Mouse (Mus musculus) heart, adult 2 months (tissue): ENCODE data around the gene Wdr18. TPM values are rescaled to one million over a fixed set of nuclear protein-coding genes. Genes with fewer than 3 reads are reported as not detected.

Experiments used
- DNase-seq, 2 experiments: peaks; one replicate each; pipeline ENCODE4 v3.0.0; 2021
- H3K27ac ChIP-seq: fragments of 200-600 bp; 2 replicates; pipeline ENCODE4 v1.8.1; 2022
- H3K27me3 ChIP-seq: fragments of 200-500 bp; 2 replicates; pipeline ENCODE4 v1.6.1; 2012; ENCODE audit warnings: mild to moderate bottlenecking, low read length, inconsistent platforms, mixed read lengths; ENCODE audit not compliant: control insufficient read depth, insufficient read depth
- H3K36me3 ChIP-seq: fragments of 200-500 bp; 2 replicates; pipeline ENCODE4 v1.6.1; 2012; ENCODE audit warnings: low read length, inconsistent platforms; ENCODE audit not compliant: control insufficient read depth, insufficient read depth
- H3K4me1 ChIP-seq: fragments of 200-500 bp; 2 replicates; pipeline ENCODE4 v1.6.1; 2011; ENCODE audit warnings: low read length; ENCODE audit not compliant: control insufficient read depth, insufficient read depth
- H3K4me3 ChIP-seq: fragments of 200-600 bp; 2 replicates; pipeline ENCODE4 v1.8.1; 2022
- H3K79me2 ChIP-seq: fragments of 200-500 bp; replicated peaks from 2 replicates; pipeline ENCODE4 v1.6.1; 2012; ENCODE audit warnings: mild to moderate bottlenecking, inconsistent platforms, low read length, moderate library complexity, mixed read lengths; ENCODE audit not compliant: control insufficient read depth, insufficient read depth
- H3K9ac ChIP-seq: fragments of 200-500 bp; 2 replicates; pipeline ENCODE4 v1.6.1; 2012; ENCODE audit warnings: low read depth, mild to moderate bottlenecking, control low read depth, inconsistent platforms, low read length, mixed read lengths
- CTCF ChIP-seq: fragments of 200-600 bp; IDR thresholded peaks from 2 replicates; pipeline ENCODE4 v1.8.1; 2022; ENCODE audit warnings: antibody characterized with exemption, mild to moderate bottlenecking, moderate library complexity
- EP300 ChIP-seq: fragments of 200-500 bp; IDR thresholded peaks from 2 replicates; pipeline ENCODE4 v1.6.1; 2011; ENCODE audit warnings: low read depth, low read length, control low read depth; ENCODE audit not compliant: insufficient read depth
- POLR2A ChIP-seq: fragments of 200-500 bp; IDR thresholded peaks from 2 replicates; pipeline ENCODE4 v1.6.1; 2011; ENCODE audit warnings: mild to moderate bottlenecking, low read depth, low read length, control low read depth; ENCODE audit not compliant: insufficient read depth
- WGBS: fragments of 180-500 bp; shearing (Covaris S2); methylation state at CpG from one replicate; pipeline ENCODE4 v1.1.7; 2018; 5-methylcytosine and 5-hydroxymethylcytosine counted together
- intact Hi-C: fragments of 180-260 bp; cut with DNase I; formaldehyde crosslinking; loops from one replicate; pipeline ENCODE4 v1.15.1; 2025
- polyA plus RNA-seq: library from polyadenylated mRNA; depleted of rRNA; stranded (reverse); fragments of >200 nt; gene quantifications from 2 replicates; pipeline ENCODE4 v1.2.3, GENCODE M21; 2012
- total RNA-seq, 2 experiments: library from RNA; stranded (reverse); gene quantifications; 2 replicates each; pipeline ENCODE4 v1.2.3; 2021

Wdr18 gene
- total and polyA plus RNA-seq, 3 experiments: 27.8 to 32.2 (median 29.4) TPM

DNA sequence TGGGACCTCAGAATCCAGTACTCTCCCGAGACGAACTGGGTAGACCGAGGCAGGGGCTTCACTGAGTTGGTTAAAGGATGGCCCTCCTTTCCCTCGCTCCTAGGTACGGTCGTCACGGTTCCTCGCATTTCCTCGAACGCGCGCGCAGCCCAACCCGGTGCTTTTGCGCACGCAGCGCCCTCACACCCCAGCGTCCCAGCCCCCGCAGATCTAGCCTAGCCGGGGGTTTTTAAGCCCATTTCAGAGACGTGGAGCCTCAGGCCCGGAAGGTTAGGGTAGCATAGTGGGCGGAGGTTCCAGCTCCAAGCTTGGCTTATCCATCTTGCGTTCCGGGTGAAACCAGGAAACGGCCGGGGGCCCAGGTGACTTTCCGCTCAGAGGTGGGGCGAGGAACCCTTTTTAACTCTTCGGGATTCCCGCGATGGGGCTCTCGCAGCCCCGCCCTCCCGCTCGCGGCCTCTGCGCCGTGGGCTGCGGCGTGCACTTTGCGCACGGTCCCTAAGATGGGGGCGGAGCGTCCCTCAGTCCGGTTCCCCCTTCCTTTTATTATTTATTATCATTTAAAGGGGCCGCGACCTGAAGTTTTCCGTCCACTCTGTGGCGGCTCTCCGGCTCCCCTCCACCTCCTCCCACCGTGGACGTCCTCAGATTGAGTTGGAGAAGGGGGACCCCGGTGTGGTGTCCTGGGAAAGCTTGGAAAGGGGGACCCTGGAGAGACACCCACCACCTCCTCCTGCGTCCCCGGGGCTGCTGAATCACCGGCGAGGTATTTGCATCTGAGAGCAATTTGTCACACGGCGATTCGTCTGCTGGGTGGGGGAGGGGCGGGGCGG, 33.2 kb upstream of the Wdr18 start, which contains the start of gene Arid3a:
TSS of gene Arid3a (plus strand) at position 553 of the 833 bp plus-strand sequence.
- no peak for TF ChIP-seq POLR2A
- TF ChIP-seq EP300: 0 out of 2 replicates have a peak, but pooled peaks have one; percentile 40
- under 1% methylated on average over 63 of the region's 63 CpGs for WGBS
- peak within 1 kb of the TSS; percentile 86 for H3K27ac ChIP-seq
- peak within 1 kb of the TSS; percentile 81 for H3K9ac ChIP-seq
- no peaks in the 10 kb centered on the region for H3K36me3 ChIP-seq
- H3K4me3 ChIP-seq: peak within 1 kb of the TSS; percentile 66
- peak; percentile 93 to 96 for DNase-seq
- intact Hi-C loops: loop anchor here (2.0 to 5.0 kb wide), 3 partner anchors 58 to 216 kb away; partner anchors contain the start of genes Abca7, Cbarp and Tmem259
- peaks cover under 1% of the 10 kb centered on the region for H3K27me3 ChIP-seq
- H3K4me1 ChIP-seq: 0 out of 2 replicates have a peak, but pooled peaks cover 1% of the 10 kb centered on the region
- no peaks in the 10 kb centered on the region for H3K79me2 ChIP-seq

DNA sequence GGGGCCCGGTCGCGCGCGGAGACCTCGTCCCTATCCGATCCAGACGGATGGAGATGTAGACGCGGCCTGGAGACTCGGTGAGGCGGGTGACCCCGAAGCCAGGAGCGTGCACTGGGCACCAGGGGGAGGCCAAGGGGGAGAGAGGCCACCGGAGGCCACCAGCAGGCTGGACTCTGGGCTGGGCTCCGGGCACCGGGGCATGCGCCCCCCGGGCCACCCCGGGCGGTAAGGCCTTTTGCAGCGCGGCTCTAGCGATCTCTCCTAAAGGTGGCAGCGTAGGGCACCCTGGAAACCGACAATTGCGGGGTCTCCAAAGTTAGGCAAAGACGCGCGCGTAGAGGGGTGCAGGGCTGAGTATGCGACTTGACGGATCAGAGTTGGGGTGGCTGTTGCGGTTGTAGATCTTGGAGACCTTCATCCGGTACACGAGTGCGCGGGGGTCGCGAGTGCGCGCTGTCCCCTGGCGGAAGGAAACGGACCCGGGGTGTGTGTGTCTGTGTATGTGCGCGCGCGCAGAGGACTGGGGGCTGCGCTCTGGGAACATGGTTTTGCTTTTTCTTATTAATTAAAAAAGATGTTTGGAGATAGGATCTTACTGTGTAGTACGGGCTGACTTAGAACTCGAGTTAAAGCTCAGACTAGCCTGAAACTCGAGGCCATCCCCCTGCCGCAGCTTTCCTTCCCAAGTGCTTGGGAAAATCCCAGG, 32.5 kb upstream of the Wdr18 start:
- H3K79me2 ChIP-seq: no peaks in the 10 kb centered on the region
- peak overlapping the region; percentile 77 for H3K9ac ChIP-seq
- intact Hi-C loops: loop anchor here (2.0 to 5.0 kb wide), 3 partner anchors 57 to 215 kb away; partner anchors contain the start of genes Abca7, Cbarp and Tmem259
- no peak for TF ChIP-seq EP300
- no peak for TF ChIP-seq POLR2A
- peak; percentile 50 for TF ChIP-seq CTCF
- H3K36me3 ChIP-seq: no peaks in the 10 kb centered on the region
- under 1% methylated on average over 54 of the region's 54 CpGs for WGBS
- H3K27me3 ChIP-seq: no peaks in the 10 kb centered on the region
- peak overlapping the region; percentile 86 for H3K27ac ChIP-seq
- DNase-seq: peak; percentile 72 to 75
- H3K4me1 ChIP-seq: peaks cover 5% of the 10 kb centered on the region
- H3K4me3 ChIP-seq: peak overlapping the region; percentile 66

DNA sequence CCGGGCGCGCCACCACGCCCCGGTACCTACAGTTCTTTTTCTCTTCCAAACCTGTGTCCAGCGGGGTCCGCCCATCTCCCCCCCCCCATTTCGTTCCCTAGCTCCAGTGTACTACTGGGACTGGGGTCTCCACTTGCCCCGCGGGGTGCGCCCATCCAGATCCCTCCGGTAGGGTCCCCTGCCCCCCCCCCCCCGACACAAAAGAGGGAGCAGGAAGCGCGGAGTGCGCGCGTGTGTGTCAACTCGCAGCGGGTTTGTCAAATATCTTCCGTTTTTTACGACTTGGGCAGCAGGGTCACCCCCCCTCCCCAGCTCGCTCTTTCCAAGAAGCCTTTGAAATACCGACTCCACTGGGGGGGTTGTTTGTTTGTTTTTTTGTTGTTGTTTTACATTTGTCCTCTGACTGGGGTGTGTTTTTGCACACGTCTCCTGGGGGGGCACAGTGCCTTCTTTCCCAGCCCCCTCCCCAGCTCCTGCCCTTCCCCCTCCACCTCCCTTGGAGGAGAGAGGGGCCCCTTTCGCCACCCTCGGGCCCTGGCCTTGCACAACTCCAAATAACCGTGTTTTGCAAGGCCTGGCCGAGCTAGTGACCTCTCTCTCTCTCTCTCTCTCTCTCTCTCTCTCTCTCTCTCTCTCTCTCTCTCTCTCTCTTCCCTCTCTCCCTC, 31.8 kb upstream of the Wdr18 start:
- H3K27me3 ChIP-seq: no peaks in the 10 kb centered on the region
- 7% methylated on average over 29 of the region's 29 CpGs for WGBS
- TF ChIP-seq POLR2A (no peak), CTCF (no peak), EP300 (no peak)
- H3K79me2 ChIP-seq: no peaks in the 10 kb centered on the region
- peak overlapping the region; percentile 66 for H3K4me3 ChIP-seq
- peak in 1 of 2 experiments; percentile 50 for DNase-seq
- intact Hi-C loops: loop anchor here (5.0 kb wide), 1 partner anchor 214 kb away; the partner anchor contains the start of gene Cbarp
- H3K36me3 ChIP-seq: no peaks in the 10 kb centered on the region
- peaks cover 9% of the 10 kb centered on the region for H3K4me1 ChIP-seq
- peak overlapping the region; percentile 86 for H3K27ac ChIP-seq
- H3K9ac ChIP-seq: peak overlapping the region; percentile 51

DNA sequence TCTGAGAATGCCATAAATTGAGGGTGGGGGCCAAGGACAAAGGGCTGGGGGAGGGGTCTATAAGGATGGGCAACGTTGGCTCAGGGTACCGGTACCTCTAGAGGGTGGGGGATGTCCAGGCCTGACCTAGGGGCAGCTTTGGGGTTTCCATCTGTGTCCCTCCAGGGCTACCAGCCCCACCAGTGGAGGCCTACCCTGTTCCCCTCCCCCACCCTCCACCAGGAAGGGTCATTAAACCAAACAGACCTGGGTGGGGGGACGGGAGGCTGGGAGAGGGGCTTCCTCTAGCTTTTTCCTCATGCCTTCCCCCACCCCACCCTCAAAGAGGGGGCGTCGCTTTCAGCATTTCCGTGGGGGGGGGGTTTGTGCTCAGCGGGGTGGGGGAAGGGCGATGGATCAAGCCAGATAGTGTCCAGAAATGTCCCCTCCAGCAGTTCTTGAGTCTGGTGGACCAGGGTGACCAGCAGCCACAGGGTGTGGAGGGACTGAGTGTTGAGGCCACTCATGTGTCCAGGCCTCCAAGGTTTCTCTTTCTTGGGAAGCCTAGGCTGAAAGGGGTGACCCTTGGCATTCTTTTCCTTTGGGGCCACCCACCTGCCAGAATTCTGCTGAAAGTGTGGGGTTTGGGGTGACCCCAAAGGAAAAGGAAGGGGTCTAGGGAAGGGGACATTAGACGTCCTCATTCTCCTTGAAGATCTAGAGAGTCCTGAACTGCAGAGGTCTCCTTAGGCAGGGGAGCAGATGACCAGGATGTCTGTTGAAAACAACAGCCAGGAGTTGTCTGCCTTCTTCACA, 30.8 kb upstream of the Wdr18 start:
- no peak for DNase-seq
- H3K79me2 ChIP-seq: no peaks in the 10 kb centered on the region
- 37% methylated on average over 9 of the region's 9 CpGs for WGBS
- H3K36me3 ChIP-seq: no peaks in the 10 kb centered on the region
- H3K9ac ChIP-seq: no peak overlapping the region
- H3K27ac ChIP-seq: no peak overlapping the region
- TF ChIP-seq EP300: no peak
- no peak for TF ChIP-seq CTCF
- TF ChIP-seq POLR2A: no peak
- H3K4me3 ChIP-seq: no peak overlapping the region
- H3K27me3 ChIP-seq: no peaks in the 10 kb centered on the region
- peaks cover 19% of the 10 kb centered on the region for H3K4me1 ChIP-seq
- intact Hi-C loops: loop anchor here (5.0 kb wide), 1 partner anchor 213 kb away; the partner anchor contains the start of gene Cbarp
